Mouse (Mus musculus) embryo, embryonic 11 days (tissue): Measurements from ENCODE around the gene Slc35c1.
"Not testable (repeated sequence)": the region's sequence is repeated elsewhere in the genome, so short reads cannot be mapped to it uniquely, and the experiment has no call there.

Experiments
- DNase-seq: peaks from one replicate; pipeline ENCODE4 v3.0.0-alpha.2; 2015

Gene Slc35c1

DNA sequence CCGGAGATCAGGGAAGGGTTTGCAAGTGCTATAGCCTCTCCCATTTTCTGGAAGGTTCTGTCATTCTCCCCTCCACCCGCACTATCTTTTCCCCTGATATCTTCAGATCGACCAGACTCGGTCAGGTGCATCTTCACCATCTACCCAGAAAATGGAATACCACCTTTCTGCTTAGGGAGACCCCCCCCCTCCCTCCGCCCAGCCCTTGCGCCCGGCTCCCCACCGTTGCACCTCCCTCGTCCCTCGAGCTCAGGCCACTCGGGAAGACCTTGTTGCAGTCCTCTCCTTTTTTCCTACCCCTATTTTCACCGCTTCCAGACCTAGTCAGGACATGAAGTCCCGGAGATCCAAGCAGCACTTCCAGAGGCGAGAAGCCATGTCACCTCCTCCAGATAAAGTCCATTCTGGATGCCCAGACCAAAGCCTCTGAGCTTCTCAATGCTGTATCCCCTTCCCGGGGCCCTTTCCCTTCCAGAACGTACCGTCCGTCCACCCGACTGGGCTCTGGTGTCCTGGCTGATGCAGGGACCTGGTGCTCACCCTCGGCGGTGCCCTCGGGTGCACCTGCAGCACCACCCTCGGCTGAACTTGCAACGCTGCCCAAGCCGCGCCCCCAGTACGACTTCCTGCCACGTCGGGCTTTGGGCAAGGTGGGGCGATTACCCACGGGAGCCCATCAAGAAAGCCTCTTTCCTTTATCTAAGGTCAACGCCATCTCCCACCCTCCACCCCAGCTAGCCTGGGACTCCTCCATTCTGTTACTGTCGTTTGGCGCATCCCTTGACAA is at the start of gene Slc35c1:
Slc35c1 (minus strand) TSS at position 618 of the 787 bp plus-strand sequence.
- no peak for DNase-seq

DNA sequence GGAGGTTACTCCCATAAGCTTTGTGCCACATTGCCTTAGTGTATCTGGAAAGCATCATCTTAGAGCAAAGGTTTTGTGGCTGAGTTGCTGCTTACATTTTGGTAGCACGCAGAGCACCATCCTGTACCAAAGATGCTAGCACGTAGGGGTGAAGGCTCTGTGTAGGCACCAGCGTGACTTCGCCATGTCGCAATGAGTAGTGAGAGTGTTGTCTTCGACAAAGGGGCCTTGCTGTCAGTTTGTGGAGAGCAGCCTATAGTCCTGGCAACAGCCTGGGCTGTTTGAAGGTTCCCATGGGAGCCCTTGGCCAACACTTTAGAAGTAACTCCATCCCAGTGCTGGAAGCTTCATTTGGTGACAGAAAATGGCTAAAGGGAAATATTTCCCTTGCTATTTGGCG is 45.0 kb upstream of the Slc35c1 start:
- DNase-seq, result no peak

DNA sequence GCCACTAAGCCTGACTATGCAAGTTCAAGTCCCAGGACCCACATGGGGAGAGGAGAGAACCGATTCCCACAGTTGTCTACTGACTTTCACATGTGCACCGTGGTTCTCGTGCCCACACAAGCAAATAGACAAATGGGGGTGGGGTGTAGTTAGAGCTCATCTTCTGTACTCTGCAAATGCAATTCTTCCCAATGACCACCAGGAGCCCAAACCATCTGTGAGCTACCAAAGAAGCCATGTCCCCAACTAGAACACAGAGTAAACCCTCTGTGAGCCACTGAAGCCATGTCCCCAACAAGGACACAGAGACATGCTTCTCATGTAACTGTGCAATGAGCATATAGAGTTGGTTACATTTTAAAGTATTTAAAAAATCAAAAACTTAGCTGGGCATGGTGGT is 43.1 kb upstream of the Slc35c1 start:
- no peak for DNase-seq

DNA sequence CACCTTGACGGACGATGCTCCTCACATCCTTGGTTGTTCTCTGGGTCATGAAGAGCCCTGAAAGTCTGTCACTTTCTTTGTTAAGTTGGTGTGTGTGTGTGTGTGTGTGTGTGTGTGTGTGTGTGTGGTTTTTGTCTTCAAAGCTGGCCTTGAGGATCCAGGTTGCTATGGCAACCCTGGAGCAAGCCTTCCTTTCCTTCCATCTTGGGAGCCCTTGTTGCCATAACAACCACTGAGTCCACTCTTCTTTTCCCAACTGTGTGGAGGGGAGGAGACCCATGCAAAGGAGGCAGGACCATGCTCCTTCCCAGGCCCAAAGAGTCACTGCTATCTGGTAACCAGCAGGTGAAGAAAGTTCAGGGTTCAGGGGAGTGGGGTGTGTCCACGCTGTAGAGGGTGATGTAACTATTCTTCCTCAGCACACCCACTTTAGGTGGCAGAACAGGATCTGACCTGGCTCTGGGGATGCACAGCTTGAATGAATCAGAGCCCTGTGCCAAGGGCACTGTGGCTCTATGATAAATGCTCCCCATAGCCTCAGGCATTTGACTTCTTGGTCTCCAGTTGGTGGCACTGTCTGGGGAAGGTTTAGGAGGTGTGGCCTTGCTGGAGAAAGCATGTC is 39.5 kb upstream of the Slc35c1 start:
- DNase-seq, result peak; percentile 79

DNA sequence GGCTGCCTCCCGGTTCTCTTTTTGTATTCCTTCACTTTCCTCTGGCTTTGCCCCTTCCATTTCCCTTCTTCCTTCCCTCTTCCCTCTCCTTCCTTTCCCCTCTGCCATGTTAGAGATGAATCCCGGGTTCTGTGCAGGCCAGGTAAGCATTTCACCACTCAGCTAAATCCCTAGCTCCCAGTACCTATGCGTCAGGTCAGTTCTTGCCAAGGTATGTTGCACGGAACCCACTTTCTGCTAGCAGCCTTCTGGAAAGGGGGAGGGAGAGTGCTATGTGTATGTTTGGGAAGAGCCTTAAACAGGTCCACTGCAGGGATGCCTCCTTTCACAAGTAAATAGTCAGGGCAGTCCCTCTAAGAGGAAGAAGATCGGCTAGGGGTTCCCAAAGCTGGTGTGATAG is 36.8 kb upstream of the Slc35c1 start:
- DNase-seq, result no peak

DNA sequence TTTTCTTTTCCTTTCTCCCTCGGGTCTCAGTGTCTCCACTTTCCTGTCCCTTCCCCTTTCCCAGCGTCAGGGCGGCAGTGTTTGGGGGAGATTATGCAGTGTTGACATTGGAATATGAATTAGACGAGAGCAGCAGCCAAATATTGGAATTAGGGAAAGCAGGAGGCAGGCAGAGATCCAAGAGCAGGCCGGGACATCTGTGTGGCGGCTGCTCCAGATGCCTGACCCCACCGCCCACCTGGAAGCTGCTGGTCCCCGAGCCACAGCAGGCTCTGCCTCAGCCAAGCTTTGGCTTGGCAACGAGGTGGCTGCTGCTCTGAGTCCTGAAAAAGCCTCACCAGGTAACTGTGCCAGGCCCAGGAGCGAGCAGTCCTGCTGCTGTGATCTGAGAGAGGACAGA is 36.3 kb upstream of the Slc35c1 start:
- no peak for DNase-seq

DNA sequence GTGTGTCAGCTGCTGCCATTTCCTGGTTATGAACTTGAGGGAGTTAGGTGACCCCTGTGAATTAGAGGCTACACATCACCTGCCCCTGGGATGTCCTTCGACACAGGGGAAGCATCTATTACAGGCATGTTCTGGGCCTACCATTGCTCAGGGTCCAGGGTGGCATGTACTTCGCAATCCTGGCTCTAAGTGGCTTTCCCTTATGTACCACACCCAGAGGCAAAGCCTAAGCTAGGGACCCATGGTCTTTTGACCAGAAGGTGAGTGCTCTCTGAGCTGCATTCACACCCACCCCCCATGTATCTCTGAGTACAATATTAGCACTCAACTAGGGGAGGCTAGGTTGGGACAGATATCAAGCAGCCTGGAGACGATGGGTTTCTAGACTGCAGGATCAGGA is 34.6 kb upstream of the Slc35c1 start:
- DNase-seq, result no peak

DNA sequence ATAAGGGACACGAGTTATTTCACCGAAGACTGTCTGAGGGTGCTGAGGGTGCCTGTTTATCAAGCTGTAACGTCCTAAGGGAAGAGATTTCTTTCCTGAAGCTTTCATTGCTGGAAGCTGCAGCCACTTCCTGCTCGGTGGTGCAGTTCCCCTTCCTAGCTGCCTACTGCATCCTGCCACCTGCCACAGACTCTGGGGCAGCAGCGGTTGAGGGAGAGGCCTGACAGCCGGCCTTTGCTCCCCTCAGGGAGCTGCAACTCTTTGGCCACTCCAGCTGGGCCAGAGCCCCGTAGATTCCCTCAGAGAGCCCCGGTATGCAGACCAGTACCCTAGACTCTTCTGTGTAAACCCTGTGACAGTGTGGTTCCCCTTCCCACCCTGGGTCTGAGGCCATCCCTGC is 34.1 kb upstream of the Slc35c1 start:
- no peak for DNase-seq

DNA sequence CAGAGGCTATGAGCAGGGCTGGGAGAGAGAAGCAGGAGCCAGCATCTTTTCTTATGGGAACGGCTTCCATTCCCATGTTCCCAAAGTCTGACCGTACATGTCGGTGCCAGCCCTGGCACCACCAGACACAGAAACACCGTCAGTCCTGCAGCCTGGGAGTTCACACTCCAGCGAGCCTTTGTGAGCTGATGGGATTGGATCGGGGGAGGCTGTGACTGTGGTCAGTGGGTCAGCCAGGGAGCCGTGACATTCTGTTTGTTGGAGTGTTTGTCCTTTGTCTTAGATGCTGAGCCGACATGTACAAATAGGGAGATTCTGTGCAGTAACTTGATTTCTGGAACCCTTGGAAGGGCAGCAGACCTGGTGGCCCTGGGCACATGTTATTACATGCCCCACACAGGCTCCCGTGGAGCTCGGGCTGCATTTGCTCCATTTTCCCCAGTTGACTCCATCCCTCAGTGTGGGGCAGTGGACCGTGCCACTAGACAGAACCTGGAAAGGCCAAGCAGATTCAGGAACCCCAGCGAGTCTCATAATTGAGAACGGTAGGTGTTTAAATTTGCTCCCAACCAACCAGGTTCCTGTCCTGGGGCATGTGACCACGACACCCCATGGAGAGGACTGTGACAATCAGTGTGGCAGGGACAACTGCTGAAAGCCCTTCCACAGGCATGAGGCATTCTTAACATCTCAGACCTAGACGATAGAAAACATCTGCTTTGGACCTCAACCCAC is 33.5 kb upstream of the Slc35c1 start:
- no peak for DNase-seq

DNA sequence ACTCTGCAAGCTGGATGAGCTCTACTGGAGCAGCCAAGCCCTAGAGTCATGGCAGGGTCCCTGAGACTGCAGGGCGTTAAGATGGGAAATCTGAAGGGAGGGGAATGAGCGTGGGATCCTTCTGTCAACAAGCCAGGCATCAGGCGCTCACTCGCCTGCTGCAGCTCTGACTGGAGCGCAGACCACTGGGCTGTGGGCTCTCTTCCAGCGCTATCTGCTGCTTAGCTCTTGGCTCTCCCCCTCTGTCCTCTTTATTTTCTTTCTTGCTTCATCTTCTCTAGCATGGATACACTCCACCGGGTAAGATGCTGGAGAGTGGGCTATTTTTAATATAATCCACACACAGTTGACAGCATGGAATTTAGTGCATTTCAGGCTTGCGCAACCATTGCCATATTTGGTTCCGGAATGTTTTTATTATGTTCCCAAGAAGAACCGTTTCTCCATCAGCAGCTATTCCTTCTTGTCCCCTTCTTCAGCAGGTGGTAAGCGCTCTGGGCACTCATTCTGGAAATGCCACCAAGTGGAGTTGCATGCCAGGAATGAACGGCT is 31.7 kb upstream of the Slc35c1 start:
- DNase-seq, result no peak

DNA sequence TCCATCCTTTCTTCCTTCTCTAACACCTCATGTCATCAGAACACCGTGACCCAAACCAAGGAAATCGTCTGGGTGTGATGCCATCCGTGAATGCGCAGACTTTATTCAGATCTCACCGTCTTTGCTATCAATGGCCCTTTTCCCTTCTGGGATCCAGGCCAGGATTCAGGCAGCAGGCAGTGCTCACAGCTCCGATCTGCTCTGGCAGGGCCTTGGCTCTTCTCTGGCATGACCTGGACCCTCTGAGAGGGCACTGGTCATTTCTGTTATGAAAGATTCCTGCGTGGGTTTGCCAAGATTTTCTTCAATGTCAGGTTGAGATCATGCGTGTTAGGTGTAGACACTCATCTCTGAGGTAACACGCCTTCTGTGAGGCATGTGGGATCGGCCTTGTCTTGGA is 30.2 kb upstream of the Slc35c1 start:
- no peak for DNase-seq

DNA sequence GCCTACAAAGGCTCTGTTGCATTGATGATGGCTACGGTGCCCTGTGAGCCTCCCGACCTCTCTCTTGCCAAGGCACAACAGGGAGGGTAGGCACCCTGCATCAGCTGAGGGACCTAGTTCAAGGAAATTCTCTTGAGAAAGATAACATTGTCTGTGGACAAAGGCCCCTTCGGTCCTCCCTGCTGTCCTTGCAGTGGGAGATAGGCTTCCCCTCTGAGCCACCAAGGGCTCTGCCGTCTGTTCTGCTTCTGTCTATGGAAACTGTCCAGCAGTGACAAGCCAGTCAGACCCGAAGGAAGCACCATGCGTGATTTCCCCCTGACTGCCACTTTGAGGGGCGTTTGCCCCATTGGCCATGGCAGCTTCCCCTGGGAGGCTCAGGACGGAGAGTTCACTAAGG is 27.5 kb upstream of the Slc35c1 start:
- DNase-seq, result no peak

DNA sequence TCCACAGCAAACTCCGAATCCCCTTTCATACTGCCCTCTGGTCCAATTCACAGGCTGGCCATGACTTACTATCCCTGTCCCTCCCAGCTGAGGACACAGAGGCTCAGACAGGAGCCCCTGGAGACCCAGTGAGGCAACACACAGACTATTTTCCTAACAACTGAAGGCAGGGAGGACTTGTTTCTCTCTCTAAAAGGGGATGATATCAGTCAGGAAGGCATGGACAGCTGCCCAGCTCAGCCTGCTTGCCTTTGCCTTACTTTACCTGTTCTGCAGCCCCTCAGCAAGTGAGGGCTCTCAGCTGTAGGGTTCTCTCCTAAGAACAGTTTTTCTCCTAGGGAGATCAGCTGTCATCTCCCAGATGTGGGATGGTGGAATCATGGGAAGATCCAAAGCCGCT is 26.6 kb upstream of the Slc35c1 start:
- DNase-seq, result no peak

DNA sequence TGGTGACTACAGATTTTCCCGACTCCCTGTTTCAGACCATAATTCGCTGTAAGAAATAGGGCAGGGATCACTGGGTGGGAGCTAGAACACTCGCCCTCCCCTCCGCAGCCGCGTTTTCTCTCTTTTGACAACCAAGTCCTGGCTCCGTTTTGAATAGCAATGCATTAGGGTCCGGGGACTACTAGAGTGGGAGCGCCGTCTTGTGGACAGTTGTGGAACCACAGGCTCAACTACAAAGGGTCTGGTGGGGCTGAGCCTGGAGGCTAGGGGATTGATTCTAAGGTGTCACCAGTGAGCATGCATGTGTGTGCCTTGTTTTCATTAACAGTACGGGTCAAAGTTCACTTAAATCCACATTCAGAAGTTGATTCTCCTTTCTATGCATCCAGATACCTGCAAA is 26.1 kb upstream of the Slc35c1 start:
- DNase-seq, result peak; percentile 88

DNA sequence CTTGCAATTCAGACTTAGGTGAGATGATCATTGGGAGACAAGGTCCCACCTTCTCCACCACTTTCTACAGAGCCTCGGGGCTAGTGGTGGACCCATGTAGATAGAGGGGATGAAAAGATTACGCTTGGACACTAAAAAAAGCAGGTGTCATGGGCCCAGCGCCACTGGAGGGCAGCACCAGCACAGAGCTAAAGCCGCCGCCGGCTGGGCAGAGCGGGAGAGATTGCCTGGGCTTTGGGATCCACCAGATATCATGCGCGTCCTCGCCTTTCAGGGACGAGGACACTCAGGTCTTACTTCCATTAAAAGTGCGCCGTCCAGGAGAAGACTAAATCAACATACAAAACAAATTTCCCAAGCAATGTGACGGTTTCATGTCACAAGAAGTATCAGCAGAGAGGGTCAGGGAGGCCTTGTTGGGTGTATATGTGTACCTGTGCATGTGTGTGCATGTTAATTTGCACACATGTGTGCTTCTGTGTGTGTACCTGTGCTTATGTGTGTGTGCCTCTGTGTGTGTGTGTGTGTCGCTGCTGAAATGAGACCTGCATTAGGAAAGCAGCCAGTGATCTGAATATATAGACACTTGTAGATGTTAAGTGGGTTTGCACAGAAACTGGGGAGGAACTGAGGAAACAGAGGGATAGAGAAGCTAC is 25.4 kb upstream of the Slc35c1 start:
- DNase-seq, result peak; percentile 88

DNA sequence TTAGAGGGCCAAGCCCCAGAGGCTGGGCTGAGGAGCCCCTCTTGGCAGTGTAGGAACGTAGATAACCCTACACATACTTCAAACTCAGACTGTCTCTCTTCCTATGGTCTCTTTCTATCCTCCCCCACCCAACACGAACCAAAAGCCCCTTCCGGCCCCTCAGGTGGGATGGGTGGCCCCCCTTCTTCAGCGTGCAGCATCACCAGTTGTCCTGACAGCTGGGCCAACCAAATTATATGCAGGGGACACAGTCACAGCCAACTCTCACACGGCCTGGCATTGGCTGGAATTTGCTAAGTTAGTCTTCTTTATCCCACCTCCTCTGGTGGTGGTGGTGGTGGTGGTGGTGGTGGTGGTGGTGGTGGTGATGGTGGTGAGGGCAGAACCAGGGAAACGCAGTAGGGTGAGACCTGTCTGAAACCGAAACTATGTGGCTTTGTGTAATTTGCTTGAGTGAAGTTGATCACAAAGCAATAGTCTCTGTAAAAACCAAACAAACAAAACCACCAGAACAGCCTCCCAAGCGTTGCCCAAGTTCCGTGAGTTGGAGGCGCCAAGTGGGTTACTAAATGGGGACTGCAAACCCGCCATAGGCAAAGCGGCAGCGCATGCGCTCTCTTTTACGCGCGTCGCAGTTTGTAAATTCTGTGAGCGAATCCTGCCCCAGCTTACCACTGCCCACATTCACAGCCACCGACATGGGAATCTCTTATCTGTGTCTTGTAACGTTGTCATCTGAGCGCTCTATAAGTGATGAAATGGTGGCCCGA is 24.1 kb upstream of the Slc35c1 start:
- DNase-seq, result no peak

DNA sequence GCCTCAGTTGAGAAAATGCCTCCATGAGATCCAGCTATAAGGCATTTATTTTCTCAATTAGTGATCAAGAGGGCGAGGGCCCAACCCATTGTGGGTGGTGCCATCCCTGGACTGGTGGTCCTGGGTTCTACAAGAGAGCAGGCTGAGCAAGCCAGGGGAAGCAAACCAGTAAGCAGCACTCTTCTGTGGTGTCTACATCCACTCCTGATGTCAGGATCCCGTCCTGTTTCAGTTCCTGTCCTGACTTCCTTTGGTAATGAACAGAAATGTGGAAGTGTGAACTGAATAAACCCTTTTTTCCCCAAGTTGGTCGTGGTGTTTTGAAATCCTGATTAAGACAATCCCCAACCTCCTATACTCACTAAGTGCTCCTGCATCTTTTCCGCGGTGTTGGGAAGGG is 23.2 kb upstream of the Slc35c1 start:
- DNase-seq, result no peak

DNA sequence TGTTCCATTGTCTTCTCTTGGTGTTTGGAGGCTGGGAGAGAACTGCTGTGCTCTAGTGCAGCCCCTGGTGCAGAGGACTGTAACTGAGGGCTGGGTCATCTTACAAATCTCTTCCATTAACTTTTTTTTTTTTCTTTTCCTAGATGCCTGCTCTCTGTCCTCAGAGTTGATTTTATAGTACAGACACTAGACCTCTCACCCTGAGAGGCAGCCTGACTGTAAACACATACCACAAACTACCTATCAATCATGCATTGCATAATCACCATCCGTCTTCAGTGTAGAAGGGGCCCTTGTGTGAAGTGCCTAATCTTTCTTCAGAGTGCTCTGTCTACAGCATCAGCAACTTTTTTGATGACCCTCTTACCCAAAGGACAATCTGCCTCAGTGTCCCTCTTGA is 22.2 kb upstream of the Slc35c1 start:
- no peak for DNase-seq

DNA sequence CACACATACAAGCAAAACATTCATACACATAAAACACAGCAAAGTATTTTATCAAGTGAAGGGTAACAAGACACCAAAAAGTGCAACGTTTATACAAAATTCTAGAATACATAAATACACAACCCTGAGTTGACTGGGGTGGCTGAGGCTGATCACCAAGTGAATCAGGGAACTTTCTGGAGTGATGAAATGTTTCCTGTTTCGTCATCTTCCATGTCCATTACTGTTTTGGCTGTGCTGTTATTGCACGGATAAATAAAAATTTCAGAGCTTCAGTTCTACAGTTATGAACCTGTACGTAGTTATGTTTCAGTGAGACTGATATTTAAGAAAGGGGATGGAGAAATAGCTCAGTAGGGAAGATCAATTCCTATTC is 18.0 kb upstream of the Slc35c1 start:
- no peak for DNase-seq

DNA sequence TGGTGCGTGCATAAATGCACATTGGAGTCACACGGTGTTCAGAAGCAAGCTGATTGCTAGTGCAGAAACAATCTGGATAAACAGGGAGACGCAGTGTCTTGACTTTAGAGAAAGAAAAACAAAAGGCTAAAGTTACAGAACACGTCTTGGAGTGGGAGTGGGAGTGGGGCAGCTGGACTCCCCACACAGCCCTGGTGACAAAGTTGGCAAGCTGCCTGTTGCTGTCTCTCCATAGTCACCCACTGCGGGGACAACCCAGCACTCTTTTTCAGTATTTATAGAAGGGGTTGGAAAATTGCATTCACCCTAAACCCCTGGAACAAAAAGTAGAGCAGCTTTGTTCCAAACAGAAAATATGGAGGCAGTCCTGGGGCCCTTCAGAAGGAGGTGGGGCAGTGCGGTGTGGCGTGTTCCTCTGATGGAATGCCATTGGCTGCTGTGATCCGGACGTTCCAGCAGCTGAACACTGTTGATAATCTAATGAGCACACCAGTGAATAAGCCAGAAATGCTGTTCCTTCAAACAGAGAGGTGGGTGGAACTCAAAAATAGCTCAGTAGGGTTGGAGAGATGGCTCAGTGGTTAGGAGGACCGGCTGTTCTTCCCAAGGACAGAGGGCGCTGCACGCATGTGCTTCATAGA is 17.5 kb upstream of the Slc35c1 start:
- DNase-seq, result no peak

DNA sequence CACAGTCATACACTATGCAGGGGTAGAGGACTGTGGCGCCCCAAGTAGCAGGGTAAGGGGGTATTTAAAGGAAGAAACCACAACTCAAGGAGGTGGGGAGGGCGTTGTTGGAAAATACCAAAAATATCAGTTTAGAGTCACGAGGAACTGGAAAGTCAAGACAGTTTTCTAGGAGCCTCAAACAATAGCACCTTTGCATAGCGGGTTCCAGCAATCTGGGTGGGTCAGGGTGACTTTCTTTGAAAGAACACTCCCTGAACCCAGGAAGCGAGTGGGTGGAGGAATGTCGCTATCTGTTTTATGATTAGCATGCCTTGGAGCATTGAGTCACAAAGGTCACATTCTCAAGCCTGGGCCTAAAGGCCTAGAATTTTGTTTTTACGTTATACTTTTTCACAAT is 16.2 kb upstream of the Slc35c1 start:
- DNase-seq, result not testable (repeated sequence)

DNA sequence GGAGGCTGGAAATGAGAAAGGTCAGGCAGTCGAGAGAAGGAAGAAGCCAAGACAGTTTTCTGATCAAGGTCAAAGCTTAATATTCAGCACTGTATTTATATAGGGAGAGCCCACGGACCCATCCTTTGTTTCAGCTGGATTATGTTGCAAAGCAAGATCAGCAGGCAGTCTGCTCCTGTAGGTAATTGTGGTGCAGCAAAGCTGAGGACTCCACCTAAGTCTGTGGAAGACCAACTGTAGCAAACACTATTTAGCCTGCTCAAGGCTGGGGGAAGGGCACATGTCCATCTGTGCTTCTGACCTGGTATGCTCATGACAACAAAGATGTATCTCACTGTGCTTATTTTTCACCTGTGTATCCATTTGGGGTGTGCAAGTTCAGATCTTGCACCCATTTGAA is 15.4 kb upstream of the Slc35c1 start:
- DNase-seq, result no peak
